Mouse (Mus musculus): ENCODE data around the gene Zdhhc6. TPM values are rescaled to one million over a fixed set of nuclear protein-coding genes. Genes with fewer than 3 reads are reported as not detected.

Zdhhc6 gene
- polyA plus RNA-seq, 1 experiment from 2014 or later = 66.6 TPM

- peak overlapping the region; percentile 87 for H3K4me2 ChIP-seq
- peaks cover 24% of the 10 kb centered on the region for H3K4me1 ChIP-seq (replicated peaks)
- WGBS = under 1% methylated on average over 32 of the region's 32 CpGs
- peak overlapping the region; percentile 52 for H3K4me3 ChIP-seq
- H3K9me3 ChIP-seq = no peaks in the 10 kb centered on the region
- H3K27me3 ChIP-seq = no peaks in the 10 kb centered on the region
- peak overlapping the region; percentile 75 for H3K27ac ChIP-seq (replicated peaks)
- H3K9ac ChIP-seq = peak overlapping the region; percentile 75
- H3K36me3 ChIP-seq = no peaks in the 10 kb centered on the region
- ATAC-seq (ENCODE audit: low read depth) = peak; percentile 84
Observed at GRCm38 (mm10) chr19:55253570-55254441, 62.0 kb downstream of the Zdhhc6 start.

GRCm38 (mm10) chr19:55253239-55253569, 62.6 kb downstream of the Zdhhc6 start:
- 6% methylated on average over 9 of the region's 9 CpGs for WGBS
- Histone ChIP-seq H3K27ac (replicated peaks) (peak overlapping the region; percentile 75; the same call in 1 of the 2 replicates), H3K4me2 (peak overlapping the region; percentile 87)

GRCm38 (mm10) chr19:55251383-55252124, 64.3 kb downstream of the Zdhhc6 start, which contains the start of gene Acsl5:
Gene Acsl5, plus strand, starts transcription at chr19:55251938.
- H3K27ac ChIP-seq (replicated peaks) = no peak within 1 kb of the TSS
- WGBS = 94% methylated on average over 9 of the region's 9 CpGs
- no peaks in the 10 kb centered on the region for H3K36me3 ChIP-seq
- ATAC-seq (ENCODE audit: low read depth) = no peak
- H3K9ac ChIP-seq = no peak within 1 kb of the TSS
- no peaks in the 10 kb centered on the region for H3K9me3 ChIP-seq
- no peak within 1 kb of the TSS for H3K4me3 ChIP-seq
- no peaks in the 10 kb centered on the region for H3K27me3 ChIP-seq
- no peak within 1 kb of the TSS for H3K4me2 ChIP-seq
- peaks cover 24% of the 10 kb centered on the region for H3K4me1 ChIP-seq (replicated peaks)

More at GRCm38 (mm10) chr19:55253239-55253569, 62.6 kb downstream of the Zdhhc6 start:
- Histone ChIP-seq H3K9me3 (no peaks in the 10 kb centered on the region), H3K4me1 (replicated peaks) (peaks cover 24% of the 10 kb centered on the region), H3K9ac (peak overlapping the region; percentile 75), H3K4me3 (peak overlapping the region; percentile 52), H3K36me3 (no peaks in the 10 kb centered on the region), H3K27me3 (no peaks in the 10 kb centered on the region)
- ATAC-seq (ENCODE audit: low read depth) = no peak

- ATAC-seq (ENCODE audit: low read depth) = no peak
- H3K9me3 ChIP-seq = no peaks in the 10 kb centered on the region
- H3K27me3 ChIP-seq = no peaks in the 10 kb centered on the region
- H3K36me3 ChIP-seq = no peaks in the 10 kb centered on the region
- H3K9ac ChIP-seq = no peak overlapping the region
- no peak overlapping the region for H3K27ac ChIP-seq (replicated peaks)
- H3K4me1 ChIP-seq (replicated peaks) = peaks cover 24% of the 10 kb centered on the region
- no peak overlapping the region for H3K4me2 ChIP-seq
- WGBS = 90% methylated on average over 5 of the region's 5 CpGs
- H3K4me3 ChIP-seq = no peak overlapping the region
Observed at GRCm38 (mm10) chr19:55250451-55250850, 65.4 kb downstream of the Zdhhc6 start.

GRCm38 (mm10) chr19:55247991-55248520, 67.8 kb downstream of the Zdhhc6 start:
- Histone ChIP-seq H3K36me3 (no peaks in the 10 kb centered on the region), H3K27ac (replicated peaks) (no peak overlapping the region), H3K27me3 (no peaks in the 10 kb centered on the region), H3K9ac (no peak overlapping the region), H3K4me2 (no peak overlapping the region), H3K4me3 (no peak overlapping the region), H3K9me3 (no peaks in the 10 kb centered on the region), H3K4me1 (replicated peaks) (peaks cover 2% of the 10 kb centered on the region)
- ATAC-seq (ENCODE audit: low read depth) = no peak
- 79% methylated on average over 9 of the region's 9 CpGs for WGBS

- no peaks in the 10 kb centered on the region for H3K27me3 ChIP-seq
- no peak for ATAC-seq (ENCODE audit: low read depth)
- H3K9ac ChIP-seq = no peak overlapping the region
- H3K4me1 ChIP-seq (replicated peaks) = no peaks in the 10 kb centered on the region
- no peak overlapping the region for H3K4me2 ChIP-seq
- H3K36me3 ChIP-seq = no peaks in the 10 kb centered on the region
- H3K27ac ChIP-seq (replicated peaks) = no peak overlapping the region
- H3K4me3 ChIP-seq = no peak overlapping the region
- no peaks in the 10 kb centered on the region for H3K9me3 ChIP-seq
- 88% methylated on average over 5 of the region's 5 CpGs for WGBS
Observed at GRCm38 (mm10) chr19:55247563-55247962, 68.3 kb downstream of the Zdhhc6 start.

- H3K9ac ChIP-seq = no peak overlapping the region
- no peak for ATAC-seq (ENCODE audit: low read depth)
- H3K4me2 ChIP-seq = no peak overlapping the region
- no peak overlapping the region for H3K27ac ChIP-seq (replicated peaks)
- WGBS = 14% methylated on average over 7 of the region's 7 CpGs
- no peaks in the 10 kb centered on the region for H3K36me3 ChIP-seq
- no peaks in the 10 kb centered on the region for H3K4me1 ChIP-seq (replicated peaks)
- no peaks in the 10 kb centered on the region for H3K27me3 ChIP-seq
- no peak overlapping the region for H3K4me3 ChIP-seq
- no peaks in the 10 kb centered on the region for H3K9me3 ChIP-seq
Observed at GRCm38 (mm10) chr19:55244791-55245231, 71.0 kb downstream of the Zdhhc6 start.

GRCm38 (mm10) chr19:55241186-55241645, 74.6 kb downstream of the Zdhhc6 start, which contains the start of gene Gucy2g:
Gene Gucy2g, minus strand, starts transcription at chr19:55241236.
- Histone ChIP-seq H3K36me3 (no peaks in the 10 kb centered on the region), H3K4me2 (no peak within 1 kb of the TSS), H3K4me1 (replicated peaks) (no peaks in the 10 kb centered on the region), H3K27ac (replicated peaks) (no peak within 1 kb of the TSS), H3K4me3 (no peak within 1 kb of the TSS), H3K27me3 (no peaks in the 10 kb centered on the region), H3K9ac (no peak within 1 kb of the TSS), H3K9me3 (no peaks in the 10 kb centered on the region)
- 83% methylated on average over 6 of the region's 6 CpGs for WGBS
- ATAC-seq (ENCODE audit: low read depth) = no peak

- Histone ChIP-seq H3K4me1 (replicated peaks) (no peaks in the 10 kb centered on the region), H3K4me3 (no peak overlapping the region), H3K4me2 (no peak overlapping the region), H3K27me3 (no peaks in the 10 kb centered on the region), H3K36me3 (no peaks in the 10 kb centered on the region), H3K27ac (replicated peaks) (no peak overlapping the region), H3K9me3 (no peaks in the 10 kb centered on the region), H3K9ac (no peak overlapping the region)
- WGBS = 70% methylated on average over 6 of the region's 6 CpGs
- no peak for ATAC-seq (ENCODE audit: low read depth)
Observed at GRCm38 (mm10) chr19:55239766-55240426, 75.9 kb downstream of the Zdhhc6 start.

- ATAC-seq (ENCODE audit: low read depth) = no peak
- Histone ChIP-seq H3K4me3 (no peak overlapping the region), H3K36me3 (no peaks in the 10 kb centered on the region), H3K27ac (replicated peaks) (no peak overlapping the region), H3K4me1 (replicated peaks) (no peaks in the 10 kb centered on the region), H3K27me3 (no peaks in the 10 kb centered on the region), H3K4me2 (no peak overlapping the region), H3K9ac (no peak overlapping the region), H3K9me3 (no peaks in the 10 kb centered on the region)
- 83% methylated on average over 5 of the region's 5 CpGs for WGBS
Observed at GRCm38 (mm10) chr19:55236564-55236963, 79.3 kb downstream of the Zdhhc6 start.

GRCm38 (mm10) chr19:55236026-55236425, 79.8 kb downstream of the Zdhhc6 start:
- Histone ChIP-seq H3K9ac (no peak overlapping the region), H3K4me2 (no peak overlapping the region), H3K9me3 (no peaks in the 10 kb centered on the region), H3K4me3 (no peak overlapping the region), H3K4me1 (replicated peaks) (no peaks in the 10 kb centered on the region), H3K36me3 (no peaks in the 10 kb centered on the region), H3K27me3 (no peaks in the 10 kb centered on the region), H3K27ac (replicated peaks) (no peak overlapping the region)
- no peak for ATAC-seq (ENCODE audit: low read depth)
- WGBS = 34% methylated on average over 2 of the region's 2 CpGs
